Mouse (Mus musculus) MEL (cell line): ENCODE measurements at regions not wholly inside any gene's neighbourhood (a gene's known extent, or its start where the extent isn't known, plus 50 kb on each side); places are given as distances from the start of the nearest gene placed in this dataset.

Experiments
- BHLHE40 ChIP-seq: IDR thresholded peaks from 2 replicates; pipeline ENCODE4 v1.6.1; 2012; ENCODE audit warnings: low read depth, mild to moderate bottlenecking, inconsistent platforms, low read length, improper control_type of control experiment, borderline replicate concordance
- CTCF ChIP-seq, 3 experiments: IDR thresholded peaks in 2 of 3; conservative IDR thresholded peaks in 1 of 3; 2 replicates each; pipeline ENCODE4 v1.5.1; 2011 to 2012; ENCODE audit warnings: low read length in 3 of 3, low read depth in 2 of 3, mild to moderate bottlenecking in 2 of 3, improper control_type of control experiment in 1 of 3, inconsistent platforms in 1 of 3, mixed read lengths in 1 of 3, moderate library complexity in 1 of 3; ENCODE audit not compliant: control insufficient read depth in 1 of 3, insufficient read depth in 1 of 3, poor library complexity in 1 of 3, severe bottlenecking in 1 of 3
- EP300 ChIP-seq, 2 experiments: IDR thresholded peaks; 2 replicates each; pipeline ENCODE4 v1.6.1; 2011; ENCODE audit warnings: improper control_type of control experiment in 2 of 2, low read length in 2 of 2, low read depth in 1 of 2, mild to moderate bottlenecking in 1 of 2
- HCFC1 ChIP-seq: IDR thresholded peaks from 2 replicates; pipeline ENCODE4 v1.6.1; 2012; ENCODE audit warnings: low read depth, mild to moderate bottlenecking, inconsistent platforms, low read length, improper control_type of control experiment, moderate library complexity
- NELFE ChIP-seq: IDR thresholded peaks from 2 replicates; pipeline ENCODE4 v1.6.1; 2011; ENCODE audit warnings: low read depth, low read length, improper control_type of control experiment
- POLR2A ChIP-seq, 2 experiments: IDR thresholded peaks; 2 replicates each; pipeline ENCODE4 v1.6.1; 2011 to 2012; ENCODE audit warnings: low read length in 2 of 2, mild to moderate bottlenecking in 2 of 2, control low read depth in 1 of 2, improper control_type of control experiment in 1 of 2, low read depth in 1 of 2, moderate library complexity in 1 of 2; ENCODE audit not compliant: control insufficient read depth in 1 of 2, insufficient read depth in 1 of 2, poor library complexity in 1 of 2
- TCF12 ChIP-seq: IDR thresholded peaks from 2 replicates; pipeline ENCODE4 v1.6.1; 2014; ENCODE audit warnings: low read depth, mild to moderate bottlenecking, inconsistent platforms, low read length, improper control_type of control experiment, moderate library complexity
- USF1 ChIP-seq: IDR thresholded peaks from 2 replicates; pipeline ENCODE4 v1.6.1; 2014; ENCODE audit warnings: low read depth, mild to moderate bottlenecking, inconsistent platforms, low read length, improper control_type of control experiment, moderate library complexity
- USF2 ChIP-seq, 2 experiments: IDR thresholded peaks; 2 replicates each; pipeline ENCODE4 v1.6.1; 2011 to 2012; ENCODE audit warnings: improper control_type of control experiment in 2 of 2, low read length in 2 of 2, borderline replicate concordance in 1 of 2, inconsistent platforms in 1 of 2, low read depth in 1 of 2, mild to moderate bottlenecking in 1 of 2; ENCODE audit not compliant: insufficient read depth in 1 of 2

DNA sequence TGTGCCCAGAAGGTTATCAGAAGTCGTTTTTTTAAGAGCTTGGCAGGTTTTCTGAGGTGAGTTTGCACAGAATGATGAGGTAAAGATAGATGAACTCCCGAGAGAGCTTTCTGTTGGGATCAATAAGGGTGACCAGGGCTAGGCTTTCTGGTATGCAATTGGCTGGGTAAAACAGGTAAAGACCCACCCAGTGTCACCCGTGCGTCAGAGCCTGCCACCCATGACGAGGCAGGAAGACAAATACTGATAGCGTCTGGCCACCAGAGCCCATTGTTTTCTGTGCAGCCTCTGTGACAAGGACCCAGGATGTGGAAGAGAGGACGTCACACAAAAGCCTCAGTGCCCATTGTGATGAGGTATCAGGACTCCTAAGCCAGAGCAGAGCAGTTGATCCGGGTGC, 58.0 kb upstream of the Vps8 start:
- no peak for TF ChIP-seq CTCF (IDR thresholded peaks at IDR 0.05 in 2 of 3, conservative IDR thresholded peaks at IDR 0.05 in 1 of 3; ENCODE audit: control insufficient read depth in 1 of 3, insufficient read depth in 1 of 3, low read depth in 2 of 3, low read length in 3 of 3, poor library complexity in 1 of 3, severe bottlenecking in 1 of 3)
- no peak for TF ChIP-seq USF2 (IDR thresholded peaks at IDR 0.05; ENCODE audit: borderline replicate concordance in 1 of 2, insufficient read depth in 1 of 2, low read depth in 1 of 2, low read length in 2 of 2)
- no peak for TF ChIP-seq TCF12
- no peak for TF ChIP-seq HCFC1
- TF ChIP-seq BHLHE40: no peak
- TF ChIP-seq USF1: no peak
- no peak for TF ChIP-seq EP300 (IDR thresholded peaks at IDR 0.05; ENCODE audit: low read depth in 1 of 2, low read length in 2 of 2)
- TF ChIP-seq NELFE: no peak
- TF ChIP-seq POLR2A (IDR thresholded peaks at IDR 0.05; ENCODE audit: control insufficient read depth in 1 of 2, insufficient read depth in 1 of 2, low read depth in 1 of 2, low read length in 2 of 2, poor library complexity in 1 of 2): no peak
